Mouse (Mus musculus): ENCODE measurements at regions not wholly inside any gene's neighbourhood (a gene's known extent, or its start where the extent isn't known, plus 50 kb on each side); places are given as distances from the start of the nearest gene placed in this dataset.

- ATAC-seq (replicated peaks; ENCODE audit: insufficient number of reproducible peaks, low FRiP score, low TSS enrichment, poor library complexity, severe bottlenecking), result no peak
These were observed 1579.7 kb upstream of the G6pd2 start for GRCm38 (mm10) chr5:60228966-60229365.

- ATAC-seq (replicated peaks; ENCODE audit: insufficient number of reproducible peaks, low FRiP score, low TSS enrichment, poor library complexity, severe bottlenecking), result 0 out of 2 replicates have a peak, but pooled peaks have one; percentile 31
These were observed 1577.3 kb upstream of the G6pd2 start for GRCm38 (mm10) chr5:60231232-60231891.

DNA sequence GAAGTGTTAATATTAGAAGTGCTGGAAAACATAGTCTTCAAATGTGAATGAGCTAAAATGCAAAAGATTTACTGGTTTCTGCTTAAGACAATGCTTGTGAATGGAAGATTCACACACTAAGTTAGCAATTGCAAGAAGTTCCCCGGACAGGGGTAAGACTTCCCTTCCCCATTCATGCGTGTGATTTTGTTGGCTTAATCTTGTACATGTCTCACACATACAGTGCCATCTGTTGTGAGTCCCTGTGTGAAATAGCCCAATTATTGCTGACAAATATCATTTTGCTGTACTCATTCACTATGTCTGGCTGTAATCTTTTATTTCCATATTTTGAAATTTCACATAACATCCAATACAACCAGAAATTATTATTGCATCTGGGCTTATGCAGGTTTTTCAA is 1564.4 kb upstream of the G6pd2 start:
- no peak for ATAC-seq (replicated peaks; ENCODE audit: insufficient number of reproducible peaks, low FRiP score, low TSS enrichment, poor library complexity, severe bottlenecking)

- no peak for ATAC-seq (replicated peaks; ENCODE audit: insufficient number of reproducible peaks, low FRiP score, low TSS enrichment, poor library complexity, severe bottlenecking)
These were observed 1531.9 kb upstream of the G6pd2 start for GRCm38 (mm10) chr5:60276696-60277095.

All from monocyte, adult 5-6 weeks (primary cell).